Mouse (Mus musculus): ENCODE results near the gene Fam192a. TPM values are rescaled to one million over a fixed set of nuclear protein-coding genes. Genes with fewer than 3 reads are reported as not detected.

Fam192a gene
- total RNA-seq, 2 experiments from 2014 or later: 39.0 to 54.3 TPM

DNA sequence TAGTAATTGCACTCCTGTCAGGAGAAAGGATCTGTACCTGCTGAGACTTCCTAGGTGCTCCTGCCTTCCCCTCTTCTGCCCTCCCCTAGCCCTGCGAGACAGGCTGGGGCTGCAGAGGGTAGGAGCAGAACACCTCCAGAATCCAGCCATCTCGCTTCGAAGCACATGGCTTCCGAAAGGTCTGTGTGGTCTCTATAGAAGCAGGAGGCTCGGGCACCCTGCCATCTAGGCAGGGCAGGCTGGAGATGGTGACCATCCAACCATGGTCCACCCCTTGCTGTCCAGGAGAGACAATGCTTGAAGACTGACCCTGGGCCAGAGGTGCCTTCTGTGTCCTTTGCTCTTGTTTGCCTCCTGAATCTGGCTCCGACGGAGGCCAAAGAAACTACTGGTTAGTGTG lies 66.2 kb downstream of the Fam192a start:
- intact Hi-C loops (cut with DNase I): no loop called here
- DNase-seq: peak; percentile 42

DNA sequence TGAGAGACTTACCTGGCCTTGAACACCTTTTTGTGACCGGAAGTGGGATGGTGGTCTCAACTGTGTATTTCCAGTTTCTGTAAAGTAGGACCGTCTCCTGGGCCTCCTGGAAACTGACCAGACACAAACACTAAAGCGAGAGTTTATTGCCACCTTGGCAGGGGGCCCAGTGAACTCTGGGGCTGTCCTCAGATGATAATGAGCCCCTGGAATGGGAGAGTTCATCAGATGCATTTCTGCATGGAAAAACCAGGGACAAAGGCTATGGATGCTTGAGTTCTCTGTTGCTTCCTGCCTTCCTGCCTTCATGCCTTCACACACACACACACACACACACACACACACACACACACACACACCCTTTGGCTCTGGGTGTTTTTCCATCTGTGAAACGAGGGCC lies 67.2 kb downstream of the Fam192a start:
- DNase-seq: peak; percentile 32
- intact Hi-C loops (cut with DNase I): loop anchor here (5.0 kb wide), 2 partner anchors 38 to 168 kb away; no protein-coding TSS in a partner anchor

DNA sequence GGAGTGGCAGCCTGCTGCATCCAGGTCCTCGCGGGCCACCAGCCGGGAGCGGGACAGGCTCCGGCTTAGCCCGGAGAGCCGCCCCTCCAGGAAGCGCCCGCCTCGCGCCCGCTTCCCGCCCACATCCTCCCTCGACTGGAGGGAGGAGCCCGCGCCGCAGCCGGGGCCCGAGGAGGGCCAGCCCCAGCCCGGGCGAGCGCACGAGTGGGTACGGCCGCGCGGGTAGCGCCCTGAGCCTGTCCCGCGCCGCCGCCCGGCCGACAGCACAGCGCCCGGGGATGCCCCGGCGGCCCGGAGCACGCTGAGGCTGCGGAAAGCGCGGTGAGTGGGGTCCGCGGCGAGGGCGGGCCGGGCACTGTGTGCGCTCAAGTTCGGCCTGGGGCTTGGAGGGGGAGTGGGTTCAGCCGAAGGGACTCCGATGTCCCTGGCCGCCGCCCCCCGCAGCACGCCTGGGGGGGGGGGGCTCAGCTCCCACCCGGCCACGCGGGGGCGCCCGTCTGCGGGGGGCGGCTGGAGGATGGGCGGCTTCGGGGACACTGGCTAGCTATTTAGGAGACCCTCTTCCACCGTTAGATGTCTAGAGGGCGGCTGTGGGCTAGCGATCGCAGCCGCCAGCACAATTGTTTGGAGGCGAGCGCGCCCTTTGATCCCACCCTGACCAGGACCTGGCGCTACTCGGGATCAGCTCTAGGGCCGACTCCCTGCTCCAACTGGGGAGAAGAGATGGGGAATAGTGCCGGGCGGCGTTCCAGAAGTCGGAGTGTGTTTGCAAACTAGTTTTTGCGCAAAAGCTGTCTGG lies 68.7 kb downstream of the Fam192a start, which contains the start of gene Cpne2:
TSS of gene Cpne2 (plus strand) at position 118 of the 799 bp plus-strand sequence.
- intact Hi-C loops (cut with DNase I): loop anchor here (5.0 kb wide), 2 partner anchors 39 to 169 kb away; no protein-coding TSS in a partner anchor

DNA sequence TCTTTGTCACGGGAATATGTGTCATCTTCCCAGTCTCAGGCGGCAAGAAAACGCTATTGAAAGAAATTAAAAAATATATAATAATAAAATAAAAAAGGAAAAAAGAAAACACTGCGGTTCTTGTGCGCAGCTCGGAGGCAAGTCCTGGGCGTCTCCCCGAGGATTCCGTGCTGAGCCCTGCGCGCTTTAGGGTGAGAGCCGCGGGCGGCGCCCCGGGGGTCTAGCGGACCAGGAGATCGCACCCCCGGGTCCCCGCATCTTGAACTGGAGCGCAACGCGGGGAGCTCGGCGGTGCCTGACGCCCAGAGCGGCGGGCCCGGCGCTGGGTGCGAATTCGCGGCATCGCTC lies 69.3 kb downstream of the Fam192a start:
- intact Hi-C loops (cut with DNase I): loop anchor here (5.0 kb wide), 2 partner anchors 40 to 170 kb away; no protein-coding TSS in a partner anchor
- DNase-seq: no peak

More for the DNA sequence above, 68.7 kb downstream of the Fam192a start, which contains the start of gene Cpne2:
- DNase-seq: peak; percentile 40

DNA sequence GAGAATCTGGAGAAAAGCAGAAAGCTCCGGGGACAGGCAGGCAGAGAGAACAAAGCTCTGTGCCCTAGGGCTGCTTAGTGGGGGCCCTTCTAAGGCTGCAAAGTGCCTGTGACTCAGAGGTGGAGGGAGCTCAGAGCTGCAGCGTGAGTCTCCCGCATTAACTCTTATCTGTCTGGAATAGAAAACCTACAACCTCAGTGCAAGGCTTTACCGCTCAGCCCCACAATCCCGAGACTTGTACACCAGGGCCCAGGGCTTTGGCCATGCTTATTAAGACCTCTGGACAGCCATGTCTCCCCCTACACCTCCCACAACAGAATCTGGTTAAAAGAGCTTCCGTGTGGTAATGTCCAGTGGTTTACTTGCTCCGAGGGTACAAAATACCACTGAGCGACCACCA lies 69.8 kb downstream of the Fam192a start:
- intact Hi-C loops (cut with DNase I): loop anchor here (5.0 kb wide), 2 partner anchors 40 to 170 kb away; no protein-coding TSS in a partner anchor
- no peak for DNase-seq

DNA sequence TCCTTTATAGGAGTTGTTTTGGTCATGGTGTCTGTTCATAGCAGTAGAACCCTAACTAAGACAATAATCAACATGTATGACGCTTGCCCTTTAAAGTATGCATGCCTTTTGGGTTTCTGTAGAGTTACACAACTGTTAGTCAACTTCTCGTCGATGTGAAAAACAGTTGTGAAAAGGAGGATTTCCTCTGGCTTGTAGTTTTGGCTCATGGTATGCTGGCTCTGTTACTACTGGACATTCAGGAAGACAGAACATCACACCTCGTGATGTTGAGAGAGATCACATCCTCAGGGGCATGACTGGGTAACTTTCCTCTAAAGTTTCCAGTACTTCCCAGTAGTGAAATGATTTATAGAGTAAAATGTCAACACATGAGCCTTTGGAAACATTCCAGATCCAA lies 71.2 kb downstream of the Fam192a start:
- DNase-seq: no peak
- intact Hi-C loops (cut with DNase I): loop anchor here (5.0 kb wide), 2 partner anchors 42 to 172 kb away; no protein-coding TSS in a partner anchor

DNA sequence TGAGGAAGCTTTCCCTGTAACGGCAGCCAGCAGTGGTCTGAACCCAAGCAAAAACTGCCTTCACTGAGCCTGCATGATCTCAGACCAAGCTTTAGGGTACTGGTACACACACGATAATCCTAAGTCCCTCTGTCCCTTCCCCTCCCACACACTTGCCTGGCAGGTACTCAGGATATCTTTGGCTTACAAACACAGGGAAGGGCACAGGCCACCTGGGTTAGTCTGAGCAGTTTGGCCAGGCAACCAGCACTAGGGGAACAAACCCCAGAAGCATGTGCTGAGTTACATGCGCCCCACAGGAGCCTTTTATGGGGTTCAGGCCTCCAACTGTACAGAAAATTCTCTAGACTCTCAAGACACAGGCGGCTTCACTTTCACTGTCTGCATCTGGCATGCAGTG lies 71.9 kb downstream of the Fam192a start:
- intact Hi-C loops (cut with DNase I): loop anchor here (5.0 kb wide), 2 partner anchors 42 to 172 kb away; no protein-coding TSS in a partner anchor
- DNase-seq: no peak

DNA sequence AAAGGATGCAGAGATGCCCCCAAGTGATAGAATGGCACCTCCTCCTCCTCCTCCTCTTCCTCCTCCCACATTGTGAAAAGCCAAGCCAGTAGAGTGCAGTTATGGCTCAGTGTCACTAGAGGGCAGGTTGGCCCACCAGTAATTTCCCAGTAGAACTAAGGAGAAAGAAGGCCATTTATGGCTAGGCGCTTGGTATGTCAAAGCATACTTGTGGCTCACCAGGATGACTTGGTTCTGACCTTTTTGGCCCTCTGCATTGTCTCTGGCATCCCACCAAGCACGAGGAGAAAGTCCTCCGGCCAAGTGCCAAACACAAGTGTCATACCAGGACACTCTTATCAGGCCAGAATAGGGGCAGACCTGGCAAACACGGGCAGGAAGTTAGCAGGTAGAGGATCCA lies 73.6 kb downstream of the Fam192a start:
- intact Hi-C loops (cut with DNase I): no loop called here
- peak; percentile 58 for DNase-seq

DNA sequence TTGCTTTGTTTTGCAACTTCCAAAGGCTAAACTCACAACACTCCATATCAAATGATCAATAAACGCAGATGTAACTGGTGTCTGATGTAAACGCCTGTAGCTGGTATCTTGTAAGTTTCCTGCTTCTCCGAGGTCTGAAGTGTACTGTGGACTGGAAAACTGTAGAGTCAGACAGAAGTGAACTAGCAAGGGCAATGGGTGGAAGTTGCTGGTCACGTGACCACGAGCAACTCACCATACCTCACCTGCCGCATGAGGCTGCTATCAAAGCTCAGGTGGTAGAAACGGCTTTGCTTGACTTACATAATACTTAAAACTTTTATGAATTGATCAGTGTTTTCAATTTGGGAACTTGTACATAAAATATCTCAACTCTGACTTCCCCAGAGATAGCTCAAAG lies 74.6 kb downstream of the Fam192a start:
- intact Hi-C loops (cut with DNase I): no loop called here
- no peak for DNase-seq

DNA sequence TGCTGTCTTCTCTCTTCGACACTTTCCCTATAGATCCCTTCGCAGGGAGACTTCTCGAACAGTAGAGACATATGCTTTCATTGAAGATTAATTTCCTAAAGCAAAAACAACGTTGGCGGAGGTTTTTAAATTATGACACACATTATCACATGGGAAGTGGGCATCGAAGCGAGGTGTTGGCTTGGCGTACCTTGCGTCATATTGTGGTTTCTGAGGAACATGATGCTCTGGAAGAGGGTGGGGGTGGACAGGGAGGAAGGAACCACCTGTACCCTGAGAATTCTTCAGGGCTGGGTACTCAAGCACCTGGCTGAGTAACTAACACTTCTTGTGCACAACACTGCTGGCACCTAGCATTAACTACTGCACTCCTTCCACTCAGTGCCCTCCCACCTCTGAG lies 77.2 kb downstream of the Fam192a start:
- intact Hi-C loops (cut with DNase I): no loop called here
- DNase-seq: no peak

Other genes with a start within 250 kb of the Fam192a start
- 10 to 100 TPM; 34.4 to 36.1 TPM for gene Herpud1, start 215.6 kb downstream of the Fam192a start, total RNA-seq (2021)
- under 1 TPM; 0.30 to 0.81 TPM for gene Nlrc5, start 167.6 kb downstream of the Fam192a start, total RNA-seq (2021)
- 10 to 100 TPM; 56.9 to 67.4 TPM for gene Cpne2, start 69.0 kb downstream of the Fam192a start, total RNA-seq (2021)
- 10 to 100 TPM; 42.9 to 47.7 TPM for gene Rspry1, start 60 bp downstream of the Fam192a start, total RNA-seq (2021)
- 100 to 1,000 TPM; 134 to 140 TPM for gene Arl2bp, start 64.6 kb upstream of the Fam192a start, total RNA-seq (2021)
- 1 to 10 TPM; 7.3 to 8.5 TPM for gene Pllp, start 94.3 kb upstream of the Fam192a start, total RNA-seq (2021)
- not detected for gene Ccl22, start 143.6 kb upstream of the Fam192a start, total RNA-seq (2021)
- gene Cx3cl1, start 170.0 kb upstream of the Fam192a start, total RNA-seq (2021): 100 to 1,000 TPM in 1 of 2 experiments, 10 to 100 TPM in 1; 88.5 to 111 TPM
- gene Ccl17, start 208.5 kb upstream of the Fam192a start, total RNA-seq (2021): 1 to 10 TPM; 2.4 to 2.8 TPM
- 10 to 100 TPM; 41.8 to 42.4 TPM for gene Coq9, start 236.3 kb upstream of the Fam192a start, total RNA-seq (2021)
- 10 to 100 TPM; 84.3 to 84.6 TPM for gene Ciapin1, start 236.4 kb upstream of the Fam192a start, total RNA-seq (2021)

All from left cerebral cortex, postnatal 4 days (tissue).